Mouse (Mus musculus): ENCODE measurements around the gene Cfap43.

DNA sequence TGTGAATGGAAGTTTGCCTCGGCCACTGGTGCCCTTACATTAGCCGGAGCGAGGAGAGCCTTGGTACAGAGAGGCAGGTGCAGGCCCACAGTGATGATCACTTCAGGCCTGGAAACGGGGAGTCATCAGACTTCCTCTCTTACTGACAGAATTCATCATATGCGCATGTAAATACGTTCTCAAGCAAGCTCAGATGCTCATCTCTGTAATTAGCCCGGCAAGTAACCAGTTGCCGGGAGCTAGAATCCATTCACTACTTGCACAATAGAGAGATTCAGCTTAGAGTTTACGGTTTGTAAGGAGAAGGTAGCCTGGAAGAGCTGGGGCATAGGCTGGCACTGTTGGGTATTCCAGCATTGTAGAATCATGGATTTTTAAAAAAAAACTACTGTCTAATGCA lies 34.1 kb upstream of the Cfap43 start:
- TF ChIP-seq CTCF (IDR thresholded peaks at IDR 0.05; ENCODE audit: extremely low read depth, insufficient read depth, low read length) (no peak), POLR2A (IDR thresholded peaks at IDR 0.05; ENCODE audit: extremely low read depth, insufficient read depth, low read length) (no peak)

Measured in cortical plate, adult 2 months (tissue).